Mouse (Mus musculus): Measurements from ENCODE around the gene Mlph. TPM values are rescaled to one million over a fixed set of nuclear protein-coding genes. Genes with fewer than 3 reads are reported as not detected.

Mlph gene
- total RNA-seq (2023): not detected

DNA sequence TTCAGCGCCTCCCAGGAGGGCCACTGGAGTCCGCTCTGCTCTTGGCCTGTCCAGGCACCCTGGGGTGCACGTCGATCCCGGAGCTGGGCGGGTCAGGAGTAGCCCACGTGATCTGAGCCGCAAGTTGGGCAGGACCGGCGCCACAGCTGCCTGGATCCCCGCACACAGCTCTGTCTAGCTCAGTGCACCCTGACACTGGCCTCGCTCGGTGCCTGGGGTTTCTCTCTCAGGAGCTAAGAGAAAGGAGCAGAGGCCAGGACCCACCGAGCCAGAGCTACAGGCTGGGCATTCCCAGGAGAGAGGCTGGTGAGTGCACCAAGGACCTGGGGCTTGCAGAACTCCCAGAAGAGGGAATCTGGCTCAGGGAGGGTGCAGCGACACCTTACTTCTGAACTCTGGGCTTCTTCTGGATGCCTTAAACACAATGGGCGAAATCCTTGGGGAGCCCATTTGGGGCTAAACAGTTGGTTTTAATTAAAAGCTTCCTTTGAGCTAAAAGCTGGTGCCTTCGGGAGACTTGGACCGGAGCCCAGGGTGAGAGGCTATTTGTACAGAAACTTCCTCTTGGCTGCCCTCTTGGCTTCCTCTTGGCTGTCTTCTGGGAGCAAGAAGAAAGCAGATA, at the start of gene Mlph:
TSS of gene Mlph (plus strand) at position 138 of the 622 bp plus-strand sequence.

DNA sequence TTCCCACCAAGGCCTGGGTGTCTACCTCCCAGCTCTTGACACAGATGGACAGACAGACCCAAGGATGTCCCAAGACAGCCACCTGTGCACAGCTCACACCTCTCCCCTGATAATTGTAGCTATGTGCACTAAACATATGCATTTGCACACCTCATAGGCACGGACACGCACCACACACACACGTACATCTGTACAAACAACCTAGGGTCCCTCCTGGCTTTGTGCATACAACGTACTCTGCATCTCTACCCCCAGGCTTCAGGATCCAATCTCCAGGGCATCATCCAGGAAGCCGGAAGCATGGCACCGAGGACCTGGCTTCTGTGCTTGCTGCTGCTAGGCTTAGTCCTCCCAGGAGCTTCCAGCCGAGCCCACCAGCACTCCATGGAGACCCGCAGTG, 37.9 kb downstream of the Mlph start, which contains the start of gene Prlh:
TSS of gene Prlh (plus strand) at position 301 of the 400 bp plus-strand sequence.

DNA sequence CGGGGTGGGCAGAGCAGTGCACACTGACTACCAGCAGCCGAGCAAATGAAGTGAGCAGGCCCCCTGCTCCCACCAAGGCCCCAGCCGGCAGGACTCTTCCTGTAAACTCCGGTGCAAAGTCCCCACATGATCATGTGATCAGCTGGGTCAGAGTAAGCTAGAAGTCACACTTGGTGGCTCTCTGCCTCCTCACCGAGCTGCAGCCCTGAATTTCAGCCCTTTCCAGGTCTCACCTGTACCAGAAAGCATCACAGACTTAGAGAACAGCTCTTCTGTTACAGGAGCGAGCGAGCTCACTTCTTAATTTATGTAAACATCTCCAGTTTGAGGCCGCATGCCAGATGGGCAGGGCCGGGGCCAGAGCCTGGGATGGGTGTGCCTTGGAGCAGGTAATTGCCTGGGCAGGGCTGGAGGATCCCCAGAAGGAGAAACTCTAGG, 54.5 kb downstream of the Mlph start, which contains the start of gene Rab17:
TSS of gene Rab17 (minus strand) at position 315 of the 438 bp plus-strand sequence.

DNA sequence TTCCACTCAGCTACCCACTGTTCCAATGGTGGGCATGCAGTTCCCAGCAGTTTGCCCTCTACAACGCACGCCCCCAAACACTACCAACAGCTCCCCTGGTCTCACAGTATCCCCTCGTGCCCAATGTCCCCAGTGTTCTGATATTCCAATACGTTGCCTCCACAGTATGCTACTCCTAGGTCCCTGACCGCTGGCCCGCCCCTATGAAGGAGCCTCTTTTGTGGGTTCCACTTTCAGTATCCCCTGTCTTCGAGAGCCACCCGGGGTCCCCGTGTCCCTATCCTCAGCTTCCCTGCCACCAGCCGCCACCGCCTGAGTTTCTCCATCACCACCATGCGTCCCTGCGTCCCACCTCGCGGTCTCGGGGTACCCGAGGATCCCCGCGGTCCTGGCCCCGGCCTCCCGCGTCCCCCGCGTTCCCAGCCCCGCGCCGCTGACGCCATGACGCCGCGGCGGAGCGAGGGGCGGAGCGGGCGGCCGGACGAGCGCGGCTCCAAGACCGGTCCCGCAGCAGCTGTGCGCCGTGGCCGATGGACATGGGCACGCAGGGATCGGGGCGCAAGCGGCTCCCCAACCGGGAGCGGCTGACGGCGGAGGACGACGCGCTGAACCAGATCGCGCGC, 83.5 kb downstream of the Mlph start, which contains the start of gene Lrrfip1:
TSS of gene Lrrfip1 (plus strand) at position 470 of the 623 bp plus-strand sequence.

Other genes with a start within 250 kb of the Mlph start
- gene Col6a3, start 71.1 kb upstream of the Mlph start, total RNA-seq (2023): not detected
- not detected for gene Prlh, start 38.0 kb downstream of the Mlph start, total RNA-seq (2023)
- not detected for gene Rab17, start 54.6 kb downstream of the Mlph start, total RNA-seq (2023)
- gene Lrrfip1, start 83.7 kb downstream of the Mlph start, total RNA-seq (2023): 229 TPM
- 2.1 TPM for gene Rbm44, start 230.0 kb downstream of the Mlph start, total RNA-seq (2023)

All from CD8-positive naive resting alpha-beta T cell, adult 57 days (primary cell).